Mouse (Mus musculus): ENCODE results near the gene Rpl36al. TPM values are rescaled to one million over a fixed set of nuclear protein-coding genes. Genes with fewer than 3 reads are reported as not detected.
"Not testable (repeated sequence)": the region's sequence is repeated elsewhere in the genome, so short reads cannot be mapped to it uniquely, and the experiment has no call there.

The Rpl36al gene
- polyA plus RNA-seq, 2 experiments = 600 to 646 TPM

- under 1% methylated on average over 39 of the region's 40 CpGs for whole genome bisulfite sequencing
- Histone ChIP-seq H3K27me3 (ENCODE audit: control insufficient read depth, insufficient read depth, low read length) (no peaks in the 10 kb centered on the region), H3K4me1 (ENCODE audit: control insufficient read depth, insufficient read depth, low read length) (0 out of 2 replicates have a peak, but pooled peaks cover 3% of the 10 kb centered on the region), H3K36me3 (ENCODE audit: control insufficient read depth, insufficient read depth, low read length) (peaks cover 3% of the 10 kb centered on the region), H3K9me3 (ENCODE audit: control insufficient read depth, low read length) (no peaks in the 10 kb centered on the region), H3K4me2 (replicated peaks; ENCODE audit: low read depth, low read length, severe bottlenecking) (peak within 1 kb of the TSS; percentile 85), H3K27ac (replicated peaks; ENCODE audit: low read depth, low read length) (peak within 1 kb of the TSS; percentile 88), H3K9ac (ENCODE audit: low read depth, low read length, severe bottlenecking) (peak within 1 kb of the TSS; percentile 75), H3K4me3 (replicated peaks; ENCODE audit: low read length) (peak within 1 kb of the TSS; percentile 70)
- ATAC-seq (ENCODE audit: low FRiP score, low read depth) (peak; percentile 94), DNase-seq (ENCODE audit: low spot score) (peak; percentile 81)
- 0 out of 2 replicates have a peak, but pooled peaks have one; percentile 26 for TF ChIP-seq POLR2A (IDR thresholded peaks at IDR 0.05; ENCODE audit: borderline replicate concordance, extremely low read depth, insufficient read depth, insufficient read length)
Observed at GRCm38 (mm10) chr12:69168461-69169106, 15.3 kb downstream of the Rpl36al start, which contains the start of gene Lrr1. Lrr1 (plus strand) TSS chr12:69168814.

- ATAC-seq (ENCODE audit: low FRiP score, low read depth) = peak; percentile 36; the same call in 1 of the 2 replicates
Observed at GRCm38 (mm10) chr12:69167656-69168460, 16.0 kb downstream of the Rpl36al start.

GRCm38 (mm10) chr12:69166861-69167581, 16.9 kb downstream of the Rpl36al start:
- WGBS = 69% methylated on average over 8 of the region's 8 CpGs
- not testable (repeated sequence) for H3K27ac ChIP-seq (replicated peaks; ENCODE audit: low read depth, low read length); ATAC-seq (ENCODE audit: low FRiP score, low read depth); H3K4me1 ChIP-seq (ENCODE audit: control insufficient read depth, insufficient read depth, low read length); H3K9me3 ChIP-seq (ENCODE audit: control insufficient read depth, low read length); H3K9ac ChIP-seq (ENCODE audit: low read depth, low read length, severe bottlenecking); DNase-seq (ENCODE audit: low spot score); H3K27me3 ChIP-seq (ENCODE audit: control insufficient read depth, insufficient read depth, low read length); H3K4me3 ChIP-seq (replicated peaks; ENCODE audit: low read length); H3K4me2 ChIP-seq (replicated peaks; ENCODE audit: low read depth, low read length, severe bottlenecking); H3K36me3 ChIP-seq (ENCODE audit: control insufficient read depth, insufficient read depth, low read length)

More at GRCm38 (mm10) chr12:69167656-69168460, 16.0 kb downstream of the Rpl36al start:
- TF ChIP-seq POLR2A (IDR thresholded peaks at IDR 0.05; ENCODE audit: borderline replicate concordance, extremely low read depth, insufficient read depth, insufficient read length) = peak; percentile 34; the same call in 1 of the 2 replicates
- H3K27me3 ChIP-seq (ENCODE audit: control insufficient read depth, insufficient read depth, low read length) = no peaks in the 10 kb centered on the region
- no peak for DNase-seq (ENCODE audit: low spot score)
- no peaks in the 10 kb centered on the region for H3K9me3 ChIP-seq (ENCODE audit: control insufficient read depth, low read length)
- H3K4me3 ChIP-seq (replicated peaks; ENCODE audit: low read length) = peak overlapping the region; percentile 70
- peak overlapping the region; percentile 85 for H3K4me2 ChIP-seq (replicated peaks; ENCODE audit: low read depth, low read length, severe bottlenecking)
- peak overlapping the region; percentile 75 for H3K9ac ChIP-seq (ENCODE audit: low read depth, low read length, severe bottlenecking)
- H3K4me1 ChIP-seq (ENCODE audit: control insufficient read depth, insufficient read depth, low read length) = 0 out of 2 replicates have a peak, but pooled peaks cover 3% of the 10 kb centered on the region
- no peak overlapping the region for H3K27ac ChIP-seq (replicated peaks; ENCODE audit: low read depth, low read length)
- H3K36me3 ChIP-seq (ENCODE audit: control insufficient read depth, insufficient read depth, low read length) = peaks cover 3% of the 10 kb centered on the region; the same call in 1 of the 2 replicates
- WGBS = 8% methylated on average over 18 of the region's 18 CpGs

GRCm38 (mm10) chr12:69164904-69165303, 19.0 kb downstream of the Rpl36al start:
- H3K27me3 ChIP-seq (ENCODE audit: control insufficient read depth, insufficient read depth, low read length) = no peaks in the 10 kb centered on the region
- 0 out of 2 replicates have a peak, but pooled peaks cover 3% of the 10 kb centered on the region for H3K4me1 ChIP-seq (ENCODE audit: control insufficient read depth, insufficient read depth, low read length)
- ATAC-seq (ENCODE audit: low FRiP score, low read depth) (no peak), DNase-seq (ENCODE audit: low spot score) (no peak)
- no peaks in the 10 kb centered on the region for H3K36me3 ChIP-seq (ENCODE audit: control insufficient read depth, insufficient read depth, low read length)
- WGBS = 51% methylated on average over 3 of the region's 3 CpGs
- no peak overlapping the region for H3K4me2 ChIP-seq (replicated peaks; ENCODE audit: low read depth, low read length, severe bottlenecking)
- H3K27ac ChIP-seq (replicated peaks; ENCODE audit: low read depth, low read length) = no peak overlapping the region
- no peak overlapping the region for H3K4me3 ChIP-seq (replicated peaks; ENCODE audit: low read length)
- no peaks in the 10 kb centered on the region for H3K9me3 ChIP-seq (ENCODE audit: control insufficient read depth, low read length)
- H3K9ac ChIP-seq (ENCODE audit: low read depth, low read length, severe bottlenecking) = no peak overlapping the region
- TF ChIP-seq POLR2A (IDR thresholded peaks at IDR 0.05; ENCODE audit: borderline replicate concordance, extremely low read depth, insufficient read depth, insufficient read length) = no peak

GRCm38 (mm10) chr12:69163586-69163985, 20.3 kb downstream of the Rpl36al start:
- DNase-seq (ENCODE audit: low spot score); ATAC-seq (ENCODE audit: low FRiP score, low read depth); H3K4me2 ChIP-seq (replicated peaks; ENCODE audit: low read depth, low read length, severe bottlenecking); H3K27ac ChIP-seq (replicated peaks; ENCODE audit: low read depth, low read length); H3K9ac ChIP-seq (ENCODE audit: low read depth, low read length, severe bottlenecking); H3K36me3 ChIP-seq (ENCODE audit: control insufficient read depth, insufficient read depth, low read length); H3K4me1 ChIP-seq (ENCODE audit: control insufficient read depth, insufficient read depth, low read length); H3K27me3 ChIP-seq (ENCODE audit: control insufficient read depth, insufficient read depth, low read length); H3K4me3 ChIP-seq (replicated peaks; ENCODE audit: low read length); H3K9me3 ChIP-seq (ENCODE audit: control insufficient read depth, low read length): not testable (repeated sequence)
- WGBS = 84% methylated on average over 4 of the region's 4 CpGs

- H3K4me2 ChIP-seq (replicated peaks; ENCODE audit: low read depth, low read length, severe bottlenecking); H3K4me1 ChIP-seq (ENCODE audit: control insufficient read depth, insufficient read depth, low read length); ATAC-seq (ENCODE audit: low FRiP score, low read depth); H3K27ac ChIP-seq (replicated peaks; ENCODE audit: low read depth, low read length); H3K9me3 ChIP-seq (ENCODE audit: control insufficient read depth, low read length); H3K4me3 ChIP-seq (replicated peaks; ENCODE audit: low read length); DNase-seq (ENCODE audit: low spot score); H3K9ac ChIP-seq (ENCODE audit: low read depth, low read length, severe bottlenecking); H3K27me3 ChIP-seq (ENCODE audit: control insufficient read depth, insufficient read depth, low read length): not testable (repeated sequence)
- 86% methylated on average over 2 of the region's 2 CpGs for WGBS
- peaks cover 23% of the 10 kb centered on the region for H3K36me3 ChIP-seq (ENCODE audit: control insufficient read depth, insufficient read depth, low read length)
Observed at GRCm38 (mm10) chr12:69160677-69161076, 23.2 kb downstream of the Rpl36al start.
